In the genomic region with DNA sequence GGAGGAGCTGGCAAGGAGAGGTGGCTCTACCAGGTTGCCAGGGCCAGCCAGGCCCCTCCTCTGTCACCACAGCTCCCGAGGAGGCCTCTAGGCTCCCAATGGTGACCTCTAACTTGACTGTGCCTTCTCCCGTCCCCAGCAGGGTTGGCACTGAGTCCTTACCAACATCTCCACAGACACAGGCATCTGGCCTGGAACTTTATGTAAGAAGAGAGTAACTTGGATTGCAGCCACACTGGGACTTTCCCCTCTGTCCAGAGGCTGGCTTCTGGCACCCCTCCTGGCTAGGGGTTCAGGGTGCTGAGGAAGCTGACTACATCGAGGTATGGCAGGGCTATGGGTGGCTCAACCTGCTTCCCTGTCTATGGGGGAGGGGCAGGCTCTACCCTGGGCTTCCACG, we compare ENCODE assay signal across 10 mouse cellular contexts. TPM values are rescaled to one million over a fixed set of nuclear protein-coding genes. Genes with fewer than 3 reads are reported as not detected.
DNase-seq lines count a peak whose midpoint lies in the region; ATAC-seq and TF ChIP-seq lines count a peak whose summit lies in the region.
"Had no signal": no experiment of that assay in that cellular context is flagged by ENCODE, and none has a peak within 500 bp of the region (broad histone marks: within the 10 kb centered on the region; RNA-seq: fewer than 3 reads in every experiment).

No protein-coding gene starts in this region.

- H3K9ac ChIP-seq in lung, embryonic 16.5 days (ENCODE audit: low read length) = no peak overlapping the region
- H3K9ac ChIP-seq in forebrain, embryonic 11.5 days (ENCODE audit: low read length) = no peak overlapping the region
- H3K9ac ChIP-seq in midbrain, embryonic 13.5 days (replicated peaks) = no peak overlapping the region
- H3K9ac ChIP-seq: embryonic facial prominence, embryonic 15.5 days had no signal

- H3K4me3 ChIP-seq in layer of hippocampus, adult 2 months = no peak overlapping the region
- H3K4me3 ChIP-seq in cortical plate, adult 2 months (ENCODE audit: insufficient read depth, low read length) = no peak overlapping the region
- no peak overlapping the region for H3K4me3 ChIP-seq in lung, embryonic 16.5 days (ENCODE audit: low read length)
- H3K4me3 ChIP-seq in forebrain, embryonic 11.5 days (ENCODE audit: low read depth, low read length) = no peak overlapping the region
- H3K4me3 ChIP-seq in midbrain, embryonic 13.5 days (replicated peaks) = no peak overlapping the region
- H3K4me3 ChIP-seq: embryonic facial prominence, embryonic 15.5 days had no signal

- no peak for TF ChIP-seq POLR2A in cortical plate, adult 2 months (IDR thresholded peaks at IDR 0.05; ENCODE audit: extremely low read depth, insufficient read depth, low read length)

- peaks cover 2% of the 10 kb centered on the region; the same call in 1 of the 2 replicates for H3K36me3 ChIP-seq in lung, embryonic 16.5 days (ENCODE audit: control insufficient read depth, insufficient read depth, low read length)
- peaks cover 5% of the 10 kb centered on the region; the same call in 1 of the 2 replicates for H3K36me3 ChIP-seq in forebrain, embryonic 11.5 days (ENCODE audit: control insufficient read depth, insufficient read depth, low read length)
- peaks cover 32% of the 10 kb centered on the region for H3K36me3 ChIP-seq in midbrain, embryonic 13.5 days

- peak; percentile 65 for DNase-seq in cerebellum, adult 9-10 months
- DNase-seq in cerebellum, postnatal 4 days (ENCODE audit: low spot score in 2 of 2) = no peak
- DNase-seq in layer of hippocampus, adult 2 months (ENCODE audit: low spot score in 2 of 2) = no peak
- DNase-seq in layer of hippocampus, postnatal 36 days = no peak
- no peak for DNase-seq in forebrain, embryonic 11.5 days (ENCODE audit: low spot score)

- no peaks in the 10 kb centered on the region for H3K9me3 ChIP-seq in lung, embryonic 16.5 days (ENCODE audit: control insufficient read depth, low read length)
- H3K9me3 ChIP-seq in forebrain, embryonic 11.5 days (ENCODE audit: control insufficient read depth, low read length) = no peaks in the 10 kb centered on the region
- H3K9me3 ChIP-seq in midbrain, embryonic 13.5 days = no peaks in the 10 kb centered on the region
- H3K9me3 ChIP-seq: embryonic facial prominence, embryonic 15.5 days had no signal

- no peak for TF ChIP-seq CTCF in layer of hippocampus, adult 2 months (conservative IDR thresholded peaks at IDR 0.05)
- no peak for TF ChIP-seq CTCF in cortical plate, adult 2 months (IDR thresholded peaks at IDR 0.05; ENCODE audit: extremely low read depth, insufficient read depth, low read length)

- peak overlapping the region; percentile 89 for H3K27ac ChIP-seq in layer of hippocampus, adult 2 months
- peak overlapping the region; percentile 60; the same call in 1 of the 2 replicates for H3K27ac ChIP-seq in cortical plate, adult 2 months (ENCODE audit: insufficient read depth, low read length)
- no peak overlapping the region for H3K27ac ChIP-seq in lung, embryonic 16.5 days (ENCODE audit: low read length)
- no peak overlapping the region for H3K27ac ChIP-seq in forebrain, embryonic 11.5 days (ENCODE audit: low read depth, low read length)
- H3K27ac ChIP-seq in midbrain, embryonic 13.5 days = no peak overlapping the region
- H3K27ac ChIP-seq: embryonic facial prominence, embryonic 15.5 days had no signal

- no peaks in the 10 kb centered on the region; the same call in 1 of the 2 replicates for H3K4me1 ChIP-seq in cortical plate, adult 2 months (ENCODE audit: control insufficient read depth, insufficient read depth, low read length)
- H3K4me1 ChIP-seq in lung, embryonic 16.5 days (replicated peaks; ENCODE audit: control insufficient read depth, insufficient read depth, low read length) = peaks cover 4% of the 10 kb centered on the region
- H3K4me1 ChIP-seq in forebrain, embryonic 11.5 days (replicated peaks; ENCODE audit: control insufficient read depth, insufficient read depth, low read length) = peaks cover 9% of the 10 kb centered on the region; the same call in 1 of the 2 replicates
- peaks cover 35% of the 10 kb centered on the region for H3K4me1 ChIP-seq in midbrain, embryonic 13.5 days (replicated peaks)

- ATAC-seq in lung, embryonic 16.5 days (ENCODE audit: low read depth) = 0 out of 2 replicates have a peak, but pooled peaks have one; percentile 19
- ATAC-seq in forebrain, embryonic 11.5 days (replicated peaks; ENCODE audit: low FRiP score) = no peak
- ATAC-seq in midbrain, embryonic 13.5 days = no peak

- H3K4me2 ChIP-seq in lung, embryonic 16.5 days (ENCODE audit: low read depth, low read length) = no peak overlapping the region
- H3K4me2 ChIP-seq in forebrain, embryonic 11.5 days (ENCODE audit: low read depth, low read length, severe bottlenecking) = no peak overlapping the region
- no peak overlapping the region for H3K4me2 ChIP-seq in midbrain, embryonic 13.5 days (replicated peaks)
- H3K4me2 ChIP-seq: embryonic facial prominence, embryonic 15.5 days had no signal

- no peaks in the 10 kb centered on the region for H3K27me3 ChIP-seq in lung, embryonic 16.5 days (ENCODE audit: control insufficient read depth, insufficient read depth, low read depth, low read length)
- no peaks in the 10 kb centered on the region for H3K27me3 ChIP-seq in forebrain, embryonic 11.5 days (ENCODE audit: control insufficient read depth, insufficient read depth, low read length)
- H3K27me3 ChIP-seq in midbrain, embryonic 13.5 days = no peaks in the 10 kb centered on the region
- H3K27me3 ChIP-seq: embryonic facial prominence, embryonic 15.5 days had no signal

- 53% methylated on average over 4 of the region's 4 CpGs for WGBS in lung, embryonic 16.5 days
- WGBS in forebrain, embryonic 11.5 days = 79% methylated on average over 4 of the region's 4 CpGs
- 89% methylated on average over 4 of the region's 4 CpGs for WGBS in midbrain, embryonic 13.5 days

RNA-seq across cellular contexts. Expression of a gene that starts 13.7 kb away (rescaled TPM):
- 100 to 1,000 TPM; 124 to 134 TPM for total RNA-seq in layer of hippocampus, adult 2 months (2021)
- 100 to 1,000 TPM; 122 to 123 TPM for total RNA-seq in layer of hippocampus, postnatal 36 days (2021)
- polyA plus RNA-seq in cortical plate, adult 2 months (2012; rRNA removed) = 126 and 141 TPM in 2 replicates
- 5.1 and 5.2 TPM in 2 replicates for polyA plus RNA-seq in lung, embryonic 16.5 days (2015; fragmentation: Nextera tagmentation; extraction: Ambion mirVana)
- polyA plus RNA-seq in forebrain, embryonic 11.5 days (2014; fragmentation: Nextera tagmentation; extraction: Ambion mirVana) = 18.1 and 19.8 TPM in 2 replicates
- polyA plus RNA-seq in midbrain, embryonic 13.5 days (2015; fragmentation: Nextera tagmentation; extraction: Ambion mirVana) = 7.2 and 7.6 TPM in 2 replicates
- total RNA-seq: granulocyte monocyte progenitor cell, adult 5-6 weeks had no signal

Comparison
In these comparisons a context has a peak if more than half of its experiments do, and no peak if none do; other contexts are left out.
1. H3K27ac ChIP-seq: peak in layer of hippocampus, adult 2 months (single experiment) and cortical plate, adult 2 months (single experiment); none in lung, embryonic 16.5 days (single experiment), forebrain, embryonic 11.5 days (single experiment) and midbrain, embryonic 13.5 days (single experiment).